Mouse (Mus musculus): ENCODE results near the gene Tada1. TPM values are rescaled to one million over a fixed set of nuclear protein-coding genes. Genes with fewer than 3 reads are reported as not detected.

The Tada1 gene
- polyA plus RNA-seq, 1 experiment from 2014 or later, result 53.6 TPM

DNA sequence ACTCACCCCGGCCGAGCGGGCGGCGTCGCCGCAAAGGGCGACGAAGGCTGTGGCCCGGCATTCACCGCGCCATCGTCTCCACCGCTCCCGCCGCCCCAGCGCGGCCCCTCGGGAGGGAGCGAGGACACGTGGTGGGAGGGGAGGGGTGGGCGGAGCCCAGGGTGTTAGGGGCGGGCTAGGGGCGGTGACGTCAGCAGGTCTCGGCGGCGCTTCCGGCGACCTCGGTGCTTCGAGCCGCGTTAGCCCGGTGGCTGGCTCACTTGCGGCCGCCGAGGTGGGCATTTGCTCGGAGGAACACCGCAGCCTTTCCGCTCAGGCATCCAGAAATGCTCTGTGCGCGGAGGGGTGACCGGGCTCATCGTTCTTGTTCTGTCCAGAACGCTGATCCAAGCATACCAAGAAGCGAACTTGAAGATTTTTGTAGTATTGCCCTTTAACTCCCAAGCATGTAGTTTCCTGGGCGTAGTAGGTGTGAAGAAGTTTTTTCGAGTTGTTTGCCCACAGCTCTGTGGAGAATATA lies 30.9 kb downstream of the Tada1 start, which contains the start of gene Pogk:
Gene Pogk (minus strand): TSS at position 163 of the 520 bp plus-strand sequence.
- Histone ChIP-seq H3K4me1 (peaks cover 15% of the 10 kb centered on the region), H3K4me3 (replicated peaks) (peak within 1 kb of the TSS; percentile 76), H3K4me2 (replicated peaks) (peak within 1 kb of the TSS; percentile 75), H3K27ac (replicated peaks) (peak within 1 kb of the TSS; percentile 79), H3K9ac (peak within 1 kb of the TSS; percentile 64), H3K27me3 (no peaks in the 10 kb centered on the region), H3K36me3 (peaks cover 17% of the 10 kb centered on the region; the same call in 1 of the 2 replicates), H3K9me3 (replicated peaks) (no peaks in the 10 kb centered on the region)
- WGBS, result 2% methylated on average over 49 of the region's 49 CpGs
- ATAC-seq (ENCODE audit: insufficient number of reproducible peaks, low FRiP score, low TSS enrichment, low read depth), result peak; percentile 90

DNA sequence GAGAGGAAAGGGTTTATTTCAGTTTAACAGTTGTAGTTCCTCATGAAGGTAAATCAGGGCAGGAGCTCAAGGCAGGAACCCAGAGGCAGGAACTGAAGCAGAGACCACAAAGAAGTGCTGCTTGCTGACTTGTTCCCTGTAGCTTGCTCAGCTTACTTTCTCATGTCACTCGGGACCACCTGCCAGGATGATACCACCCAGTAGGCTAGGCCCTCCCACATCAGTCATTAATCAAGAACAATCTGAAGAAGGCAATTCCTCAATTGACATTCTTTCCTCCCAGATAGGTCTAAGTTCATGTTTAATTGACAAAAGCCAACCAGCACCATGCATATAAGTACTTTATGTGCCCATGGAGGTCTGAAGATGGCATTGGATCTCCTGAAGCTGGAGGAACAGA lies 32.6 kb downstream of the Tada1 start:
- H3K4me3 ChIP-seq (replicated peaks), result no peak overlapping the region
- H3K9ac ChIP-seq, result no peak overlapping the region
- H3K27me3 ChIP-seq, result no peaks in the 10 kb centered on the region
- no peak overlapping the region for H3K27ac ChIP-seq (replicated peaks)
- H3K4me1 ChIP-seq, result peaks cover 15% of the 10 kb centered on the region
- peaks cover 10% of the 10 kb centered on the region; the same call in 1 of the 2 replicates for H3K36me3 ChIP-seq
- no peaks in the 10 kb centered on the region for H3K9me3 ChIP-seq (replicated peaks)
- ATAC-seq (ENCODE audit: insufficient number of reproducible peaks, low FRiP score, low TSS enrichment, low read depth), result no peak
- WGBS, result 86% methylated on average over 1 of the region's 1 CpGs
- no peak overlapping the region for H3K4me2 ChIP-seq (replicated peaks)

DNA sequence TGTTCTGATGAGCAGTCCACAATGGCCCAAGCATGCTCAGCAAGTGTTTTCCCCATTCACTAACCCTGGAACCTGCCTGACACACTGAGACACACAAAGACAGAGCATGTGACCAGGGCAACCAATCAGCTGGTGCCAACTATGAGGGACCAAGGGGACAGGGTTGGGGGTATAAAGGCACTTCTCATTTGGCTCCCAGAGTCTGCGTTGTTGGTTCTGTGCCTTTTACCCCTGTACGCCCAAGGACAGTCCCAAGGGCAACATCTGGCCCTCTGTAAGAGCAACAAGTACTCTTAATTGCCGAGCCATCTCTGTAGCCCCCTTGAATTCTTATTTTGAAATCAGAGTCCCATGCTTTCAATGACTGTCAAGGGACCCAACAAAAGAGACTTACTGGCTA lies 33.4 kb downstream of the Tada1 start:
- no peak overlapping the region for H3K9ac ChIP-seq
- no peak overlapping the region for H3K27ac ChIP-seq (replicated peaks)
- peaks cover 15% of the 10 kb centered on the region for H3K4me1 ChIP-seq
- 0 out of 2 replicates have a peak, but pooled peaks cover 4% of the 10 kb centered on the region for H3K36me3 ChIP-seq
- no peak overlapping the region for H3K4me3 ChIP-seq (replicated peaks)
- H3K27me3 ChIP-seq, result no peaks in the 10 kb centered on the region
- no peak overlapping the region for H3K4me2 ChIP-seq (replicated peaks)
- H3K9me3 ChIP-seq (replicated peaks), result no peaks in the 10 kb centered on the region
- no peak for ATAC-seq (ENCODE audit: insufficient number of reproducible peaks, low FRiP score, low TSS enrichment, low read depth)
- WGBS, result 83% methylated on average over 3 of the region's 3 CpGs

DNA sequence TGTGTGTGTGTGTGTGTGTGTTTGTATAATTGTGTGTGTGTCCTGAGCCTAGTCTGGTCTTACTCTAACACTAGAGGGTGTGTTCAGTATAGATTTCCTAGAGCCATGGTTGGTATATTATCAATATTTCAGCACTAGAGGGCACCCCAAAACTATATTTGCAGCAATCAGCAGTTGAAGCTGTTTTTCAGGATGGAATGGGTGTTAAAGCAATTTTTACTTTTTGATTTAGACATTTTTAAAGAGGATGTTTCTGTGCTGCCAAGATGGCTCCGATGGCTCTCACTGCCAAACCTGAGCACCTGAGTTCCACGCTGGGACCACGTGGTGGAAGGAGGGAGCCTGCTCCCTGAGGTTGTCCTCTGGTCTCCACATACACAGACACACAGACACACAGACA lies 50.2 kb downstream of the Tada1 start:
- H3K4me1 ChIP-seq, result no peaks in the 10 kb centered on the region
- H3K36me3 ChIP-seq, result no peaks in the 10 kb centered on the region
- H3K9me3 ChIP-seq (replicated peaks), result no peaks in the 10 kb centered on the region
- 66% methylated on average over 3 of the region's 3 CpGs for WGBS
- no peak for ATAC-seq (ENCODE audit: insufficient number of reproducible peaks, low FRiP score, low TSS enrichment, low read depth)
- H3K9ac ChIP-seq, result no peak overlapping the region
- no peak overlapping the region for H3K27ac ChIP-seq (replicated peaks)
- no peak overlapping the region for H3K4me2 ChIP-seq (replicated peaks)
- H3K4me3 ChIP-seq (replicated peaks), result no peak overlapping the region
- H3K27me3 ChIP-seq, result no peaks in the 10 kb centered on the region

DNA sequence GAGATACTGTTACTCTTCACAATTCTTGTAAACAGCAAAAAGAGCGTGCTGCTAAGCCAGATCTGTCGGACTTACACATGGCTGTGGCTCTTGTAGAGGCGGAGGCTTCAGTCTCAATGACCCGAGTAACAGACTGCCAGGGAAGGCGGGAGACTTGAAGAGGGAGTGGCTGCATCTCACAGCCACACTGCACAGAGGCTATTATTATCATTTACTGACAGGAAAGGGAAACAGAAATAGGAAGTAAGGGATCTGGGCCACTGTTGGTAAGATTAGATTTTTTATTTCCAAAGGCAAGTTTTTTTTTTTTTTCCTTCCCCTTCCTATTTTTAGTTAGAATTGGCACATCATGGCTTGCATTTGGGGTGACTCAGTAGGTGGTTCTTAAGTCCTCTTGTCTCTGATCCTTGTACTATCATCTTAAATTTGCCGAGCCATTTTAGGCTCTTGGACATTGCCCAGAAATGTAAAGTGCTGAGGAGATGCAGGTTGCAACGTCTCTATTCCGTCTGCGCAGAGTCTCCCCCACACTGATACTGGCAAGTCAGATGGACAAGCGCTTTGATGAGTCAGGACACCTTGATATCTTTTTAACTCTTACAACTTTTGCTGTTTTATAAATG lies 51.0 kb downstream of the Tada1 start:
- no peak overlapping the region for H3K9ac ChIP-seq
- no peaks in the 10 kb centered on the region for H3K9me3 ChIP-seq (replicated peaks)
- H3K4me3 ChIP-seq (replicated peaks), result no peak overlapping the region
- H3K36me3 ChIP-seq, result no peaks in the 10 kb centered on the region
- no peaks in the 10 kb centered on the region for H3K27me3 ChIP-seq
- WGBS, result 48% methylated on average over 10 of the region's 10 CpGs
- H3K4me1 ChIP-seq, result no peaks in the 10 kb centered on the region
- no peak overlapping the region for H3K27ac ChIP-seq (replicated peaks)
- no peak for ATAC-seq (ENCODE audit: insufficient number of reproducible peaks, low FRiP score, low TSS enrichment, low read depth)
- no peak overlapping the region for H3K4me2 ChIP-seq (replicated peaks)

DNA sequence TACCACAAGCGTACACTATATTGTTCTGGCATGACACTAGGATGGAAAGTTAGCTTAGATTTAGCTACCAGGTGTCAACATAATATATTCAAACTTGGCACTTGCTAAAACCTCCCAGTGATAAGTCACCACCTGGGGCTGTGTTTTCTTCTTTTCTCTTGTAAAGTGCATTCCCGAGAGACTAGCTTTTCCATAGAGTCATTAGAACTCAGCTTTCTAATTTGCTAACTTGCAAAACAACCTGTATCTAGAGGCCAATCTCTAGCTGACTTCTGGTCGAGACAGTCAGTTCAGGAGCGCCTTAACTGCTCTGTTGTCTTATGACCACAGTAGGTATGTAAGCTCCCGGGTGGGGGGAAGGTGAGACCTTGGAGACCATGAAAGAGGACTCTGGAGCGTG lies 60.5 kb downstream of the Tada1 start:
- no peaks in the 10 kb centered on the region for H3K9me3 ChIP-seq (replicated peaks)
- no peak for ATAC-seq (ENCODE audit: insufficient number of reproducible peaks, low FRiP score, low TSS enrichment, low read depth)
- 57% methylated on average over 6 of the region's 6 CpGs for WGBS

DNA sequence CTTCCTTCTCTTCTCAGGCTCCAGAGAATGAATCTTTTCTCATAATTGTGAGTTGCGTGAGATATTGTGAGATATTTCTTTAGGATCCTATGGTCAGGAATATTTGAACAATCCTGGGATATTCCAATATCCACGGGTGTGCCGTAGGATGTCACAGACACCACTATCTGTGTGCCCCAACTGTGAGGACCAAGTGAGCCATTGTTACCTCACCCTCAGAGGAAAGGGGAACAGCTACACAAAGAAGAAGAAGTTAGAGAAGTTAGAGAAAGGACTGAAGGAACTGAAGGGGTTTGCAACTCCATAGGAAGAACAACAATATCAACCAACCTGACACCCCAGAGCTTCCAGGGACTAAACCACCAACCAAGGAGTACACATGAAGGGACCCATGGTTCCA lies 63.1 kb downstream of the Tada1 start:
- Histone ChIP-seq H3K4me1 (no peaks in the 10 kb centered on the region), H3K27ac (replicated peaks) (no peak overlapping the region), H3K9me3 (replicated peaks) (no peaks in the 10 kb centered on the region), H3K4me2 (replicated peaks) (no peak overlapping the region), H3K4me3 (replicated peaks) (no peak overlapping the region), H3K27me3 (no peaks in the 10 kb centered on the region), H3K36me3 (no peaks in the 10 kb centered on the region), H3K9ac (no peak overlapping the region)
- WGBS, result 94% methylated on average over 3 of the region's 3 CpGs
- ATAC-seq (ENCODE audit: insufficient number of reproducible peaks, low FRiP score, low TSS enrichment, low read depth), result no peak

More for the DNA sequence above, 60.5 kb downstream of the Tada1 start:
- Histone ChIP-seq H3K36me3 (no peaks in the 10 kb centered on the region), H3K27me3 (no peaks in the 10 kb centered on the region), H3K4me1 (no peaks in the 10 kb centered on the region), H3K9ac (no peak overlapping the region), H3K27ac (replicated peaks) (no peak overlapping the region), H3K4me3 (replicated peaks) (no peak overlapping the region), H3K4me2 (replicated peaks) (no peak overlapping the region)

Other genes starting within 250 kb of the Tada1 start
- gene Gpa33, start 248.9 kb upstream of the Tada1 start, polyA plus RNA-seq (2015; fragmentation: Nextera tagmentation; extraction: Ambion mirVana), result 0.18 and 0.40 TPM in 2 replicates
- not detected in 2 replicates for gene Mael, start 140.3 kb upstream of the Tada1 start, polyA plus RNA-seq (2015; fragmentation: Nextera tagmentation; extraction: Ambion mirVana)
- 0.55 and 0.75 TPM in 2 replicates for gene Ildr2, start 125.0 kb upstream of the Tada1 start, polyA plus RNA-seq (2015; fragmentation: Nextera tagmentation; extraction: Ambion mirVana)
- 17.6 and 18.7 TPM in 2 replicates for gene Pogk, start 30.8 kb downstream of the Tada1 start, polyA plus RNA-seq (2015; fragmentation: Nextera tagmentation; extraction: Ambion mirVana)
- gene Gm4846, start 118.5 kb downstream of the Tada1 start, polyA plus RNA-seq (2015; fragmentation: Nextera tagmentation; extraction: Ambion mirVana), result not detected in 2 replicates

All from embryonic facial prominence, embryonic 15.5 days (tissue).